Mouse (Mus musculus) midbrain, postnatal 0 days (tissue): ENCODE results near the gene Rac1. TPM values are rescaled to one million over a fixed set of nuclear protein-coding genes. Genes with fewer than 3 reads are reported as not detected.

Source experiments
- ATAC-seq: fragments of 200-750 bp; cut with Nextera tagmentation; 2 replicates; pipeline ENCODE4 v1.8.0; 2017; ENCODE audit warnings: moderate number of reproducible peaks, mild to moderate bottlenecking, moderate TSS enrichment, moderate library complexity; ENCODE audit not compliant: low FRiP score
- DNase-seq: peaks from one replicate; pipeline ENCODE4 v3.0.0-alpha.2; 2015; ENCODE audit warnings: low spot score
- H3K27ac ChIP-seq: fragments of 300-500 bp; sonication (generic); 2 replicates; pipeline ENCODE4 v1.5.1; 2014; ENCODE audit warnings: low read depth, mild to moderate bottlenecking, low read length, mixed read lengths
- H3K27me3 ChIP-seq: fragments of 300-500 bp; sonication (generic); 2 replicates; pipeline ENCODE4 v1.6.1; 2014; ENCODE audit warnings: low read length, control low read depth, mixed read lengths; ENCODE audit not compliant: insufficient read depth
- H3K36me3 ChIP-seq: fragments of 300-500 bp; sonication (generic); 2 replicates; pipeline ENCODE4 v1.6.1; 2014; ENCODE audit warnings: low read length, control low read depth, mixed read lengths; ENCODE audit not compliant: insufficient read depth
- H3K4me1 ChIP-seq: fragments of 300-500 bp; sonication (generic); 2 replicates; pipeline ENCODE4 v1.6.1; 2014; ENCODE audit warnings: mild to moderate bottlenecking, control low read depth, antibody characterized with exemption, low read length, mixed read lengths; ENCODE audit not compliant: insufficient read depth
- H3K4me2 ChIP-seq: fragments of 300-500 bp; sonication (generic); 2 replicates; pipeline ENCODE4 v1.6.1; 2014; ENCODE audit warnings: low read depth, mild to moderate bottlenecking, low read length, mixed read lengths; ENCODE audit not compliant: poor library complexity, severe bottlenecking
- H3K4me3 ChIP-seq: fragments of 300-500 bp; sonication (generic); 2 replicates; pipeline ENCODE4 v1.5.1; 2014; ENCODE audit warnings: low read depth, mild to moderate bottlenecking, low read length, moderate library complexity
- H3K9ac ChIP-seq: fragments of 300-500 bp; sonication (generic); replicated peaks from 2 replicates; pipeline ENCODE4 v1.6.1; 2014; ENCODE audit warnings: mild to moderate bottlenecking, low read length, moderate library complexity, mixed read lengths; ENCODE audit not compliant: poor library complexity, severe bottlenecking
- H3K9me3 ChIP-seq: fragments of 300-500 bp; sonication (generic); 2 replicates; pipeline ENCODE4 v1.6.1; 2016; ENCODE audit warnings: low read length, control low read depth
- CTCF ChIP-seq: IDR thresholded peaks from 2 replicates; pipeline ENCODE4 v1.5.1; 2016; ENCODE audit warnings: antibody characterized with exemption, mild to moderate bottlenecking
- WGBS: fragments of 180-500 bp; shearing (Covaris S2); extraction: QIAGEN DNeasy Blood & Tissue Kit; methylation state at CpG from one replicate; pipeline ENCODE4 v1.1.7; 2014; 5-methylcytosine and 5-hydroxymethylcytosine counted together
- polyA plus RNA-seq: library from polyadenylated mRNA; unstranded; fragments of >200 nt; fragmentation: Nextera tagmentation; extraction: Ambion mirVana; gene quantifications from 2 replicates; pipeline ENCODE4 v1.2.1, GENCODE M21; 2015
- total RNA-seq: library from RNA; depleted of rRNA; stranded (reverse); fragments of >200 nt; gene quantifications from 2 replicates; pipeline ENCODE4 v1.2.3, GENCODE M21; 2014

Rac1 gene
- total and polyA plus RNA-seq, 2 experiments from 2014 or later: 194 to 451 TPM

DNA sequence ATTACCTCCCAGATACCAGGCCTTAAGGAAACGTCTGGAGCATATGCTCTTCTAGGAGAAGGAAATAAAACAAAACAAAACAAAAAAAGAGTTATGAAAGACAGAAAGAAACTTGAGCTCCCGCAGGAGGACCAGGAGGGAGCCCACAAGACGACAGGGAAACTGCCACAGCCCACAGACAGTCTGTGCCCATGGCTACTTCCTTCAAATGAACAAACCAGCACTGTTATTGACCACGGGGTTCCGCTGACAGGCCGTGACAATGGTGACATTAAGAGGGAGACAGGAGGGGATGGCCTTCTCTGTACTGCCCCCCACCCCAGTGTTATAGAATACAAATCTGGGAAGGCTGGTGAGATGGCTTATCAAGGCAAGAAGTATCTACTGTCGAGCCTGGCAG, 2.9 kb upstream of the Rac1 start:
- DNase-seq: no peak
- no peak overlapping the region for H3K27ac ChIP-seq
- H3K4me3 ChIP-seq: no peak overlapping the region
- 61% methylated on average over 7 of the region's 7 CpGs for WGBS
- peaks cover 6% of the 10 kb centered on the region for H3K4me1 ChIP-seq
- H3K27me3 ChIP-seq: no peaks in the 10 kb centered on the region
- no peaks in the 10 kb centered on the region for H3K9me3 ChIP-seq
- no peak for TF ChIP-seq CTCF
- no peak overlapping the region for H3K4me2 ChIP-seq
- no peak for ATAC-seq
- H3K36me3 ChIP-seq: no peaks in the 10 kb centered on the region
- no peak overlapping the region for H3K9ac ChIP-seq

DNA sequence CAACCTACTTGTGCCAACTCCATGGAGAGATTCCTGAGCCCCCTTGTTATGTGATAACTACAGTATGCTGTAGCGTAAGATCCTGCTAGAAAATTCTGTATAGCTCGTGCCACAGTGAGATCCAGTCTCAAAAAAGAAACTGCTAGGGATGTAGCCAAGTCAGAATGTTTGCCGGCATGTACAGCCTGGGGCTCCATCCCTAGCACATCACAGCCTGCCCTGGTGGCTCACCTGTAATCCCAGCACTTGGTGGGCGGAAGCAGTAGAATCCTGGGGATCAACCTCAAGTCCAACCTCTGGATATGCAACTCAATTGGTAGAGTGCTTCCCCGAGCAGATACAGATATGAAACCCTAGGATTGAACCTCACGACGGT, 460 bp upstream of the Rac1 start:
- peak overlapping the region; percentile 77 for H3K9ac ChIP-seq
- no peaks in the 10 kb centered on the region for H3K27me3 ChIP-seq
- H3K9me3 ChIP-seq: no peaks in the 10 kb centered on the region
- peak overlapping the region; percentile 69 for H3K4me3 ChIP-seq
- peak overlapping the region; percentile 86 for H3K27ac ChIP-seq
- TF ChIP-seq CTCF: no peak
- 16% methylated on average over 7 of the region's 7 CpGs for WGBS
- no peaks in the 10 kb centered on the region for H3K36me3 ChIP-seq
- peaks cover 14% of the 10 kb centered on the region for H3K4me1 ChIP-seq
- peak; percentile 50; the same call in 1 of the 2 replicates for ATAC-seq
- no peak for DNase-seq
- peak overlapping the region; percentile 78 for H3K4me2 ChIP-seq

DNA sequence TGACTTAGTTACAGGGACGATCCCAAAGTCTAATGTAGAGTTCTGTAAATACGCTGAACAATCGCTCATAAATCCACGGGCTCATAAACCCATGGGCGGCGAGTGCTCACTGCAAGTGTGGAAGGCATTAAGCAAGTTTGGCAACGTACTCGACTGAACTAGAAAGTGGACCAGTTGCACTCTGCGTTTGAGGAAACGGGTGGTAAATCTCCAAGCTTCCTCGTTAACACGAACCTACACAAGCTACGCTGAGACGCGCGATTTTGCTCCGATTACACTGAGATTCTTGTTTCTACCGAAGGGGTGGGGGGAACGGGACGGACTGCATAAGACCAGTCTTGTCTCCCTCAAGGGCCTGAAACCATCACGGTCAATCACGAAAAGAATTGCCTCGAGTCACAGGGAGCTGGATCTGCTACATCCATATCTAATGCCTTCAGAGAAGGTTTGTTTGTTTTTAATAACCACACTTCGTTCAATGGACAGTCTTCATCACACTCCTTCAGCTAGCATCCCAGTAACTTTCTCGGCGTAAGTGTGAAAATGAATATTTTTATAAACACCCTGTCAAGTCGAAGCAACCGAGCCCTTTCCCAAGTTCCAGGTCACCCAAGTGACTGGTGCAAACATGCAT, 1.0 kb downstream of the Rac1 start:
- Histone ChIP-seq H3K27ac (peak overlapping the region; percentile 86), H3K36me3 (no peaks in the 10 kb centered on the region), H3K27me3 (no peaks in the 10 kb centered on the region), H3K9me3 (no peaks in the 10 kb centered on the region), H3K4me2 (peak overlapping the region; percentile 78), H3K9ac (peak overlapping the region; percentile 77), H3K4me1 (peaks cover 14% of the 10 kb centered on the region), H3K4me3 (peak overlapping the region; percentile 69)
- TF ChIP-seq CTCF: no peak
- ATAC-seq: no peak
- peak; percentile 46 for DNase-seq
- 7% methylated on average over 28 of the region's 28 CpGs for WGBS

DNA sequence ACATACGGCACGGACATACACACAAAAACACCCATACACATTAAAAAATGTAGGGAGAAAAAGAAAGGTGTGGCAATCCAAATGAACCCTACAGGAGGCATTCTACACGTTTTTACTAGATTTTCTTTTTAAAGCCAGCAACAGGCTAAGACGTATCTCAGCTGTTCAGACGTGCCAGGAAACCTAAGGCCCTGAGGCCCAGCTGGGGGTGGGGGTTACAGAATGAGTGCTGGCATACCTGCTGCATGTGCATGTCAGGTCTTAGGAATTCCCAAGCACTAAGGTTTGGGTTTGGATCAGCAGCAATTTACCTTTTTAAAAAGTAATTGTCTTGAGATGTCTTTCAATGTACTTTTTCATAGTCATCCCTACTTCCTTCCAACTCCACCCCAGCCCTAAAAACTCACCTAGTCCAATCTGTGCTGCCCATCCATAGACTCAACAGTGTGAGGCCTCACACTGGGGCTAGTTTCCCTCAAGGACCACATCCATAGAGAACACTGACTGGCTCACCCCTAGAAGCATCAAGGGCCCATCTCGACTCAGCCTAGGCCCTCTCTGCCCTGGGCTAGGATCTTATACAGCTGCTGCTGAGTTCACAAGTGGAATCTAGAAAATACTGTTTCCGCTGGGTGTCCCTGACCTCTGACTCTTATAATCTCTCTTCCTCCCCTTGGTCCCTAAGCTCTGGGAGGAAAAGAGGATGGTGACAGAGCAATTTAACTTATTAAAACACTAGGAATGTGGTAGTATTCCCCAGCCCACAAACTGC, 2.2 kb downstream of the Rac1 start:
- peak overlapping the region; percentile 69 for H3K4me3 ChIP-seq
- no peak for TF ChIP-seq CTCF
- H3K36me3 ChIP-seq: no peaks in the 10 kb centered on the region
- 0 out of 2 replicates have a peak overlapping the region, but pooled peaks have one; percentile 77 for H3K9ac ChIP-seq
- DNase-seq (no peak), ATAC-seq (no peak)
- H3K4me2 ChIP-seq: peak overlapping the region; percentile 78
- H3K27me3 ChIP-seq: no peaks in the 10 kb centered on the region
- H3K4me1 ChIP-seq: peaks cover 14% of the 10 kb centered on the region
- WGBS: 61% methylated on average over 7 of the region's 7 CpGs
- H3K9me3 ChIP-seq: no peaks in the 10 kb centered on the region
- H3K27ac ChIP-seq: no peak overlapping the region

DNA sequence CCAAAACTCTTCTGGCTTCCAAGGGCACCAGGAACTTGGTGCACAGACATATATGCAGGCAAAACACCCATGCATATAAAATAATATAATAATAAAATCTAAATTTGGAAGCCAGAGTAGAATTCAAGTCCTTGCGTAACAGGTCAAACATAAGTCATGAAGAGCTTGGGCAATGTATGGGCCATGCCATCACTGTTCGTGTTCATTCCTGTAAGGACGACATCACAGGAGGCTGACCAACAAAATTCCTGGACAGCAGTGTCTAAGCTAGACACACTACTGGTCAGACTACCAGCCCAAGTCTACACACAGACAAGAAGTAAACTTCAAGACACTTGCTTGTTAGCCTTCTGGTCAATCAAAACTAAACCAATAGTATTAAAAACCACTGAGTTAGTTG, 5.0 kb downstream of the Rac1 start:
- ATAC-seq: no peak
- H3K27me3 ChIP-seq: no peaks in the 10 kb centered on the region
- H3K4me2 ChIP-seq: no peak overlapping the region
- peaks cover 14% of the 10 kb centered on the region for H3K4me1 ChIP-seq
- no peak overlapping the region for H3K9ac ChIP-seq
- no peak for DNase-seq
- H3K4me3 ChIP-seq: no peak overlapping the region
- no peak for TF ChIP-seq CTCF
- WGBS: 95% methylated on average over 3 of the region's 3 CpGs
- H3K9me3 ChIP-seq: no peaks in the 10 kb centered on the region
- H3K36me3 ChIP-seq: no peaks in the 10 kb centered on the region
- H3K27ac ChIP-seq: no peak overlapping the region

DNA sequence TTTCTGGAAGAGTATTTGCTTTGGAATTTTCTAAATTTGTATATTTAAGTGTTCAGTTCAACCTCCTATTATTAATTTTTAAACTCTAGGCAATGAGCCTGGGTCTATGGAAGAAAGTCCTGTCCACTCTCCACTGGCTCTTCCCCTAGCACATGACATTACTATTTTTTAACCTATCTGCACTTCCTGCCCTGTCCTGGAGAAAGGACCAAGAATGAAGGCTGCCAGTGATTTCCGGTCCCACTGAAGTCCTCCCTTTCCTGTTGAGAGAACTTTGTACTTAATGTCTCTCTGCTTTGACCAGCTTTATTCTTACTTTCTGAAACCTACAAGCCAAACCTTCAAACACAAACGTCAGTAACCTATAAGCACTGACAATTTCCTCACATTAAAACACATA, 7.4 kb downstream of the Rac1 start:
- no peak for TF ChIP-seq CTCF
- Histone ChIP-seq H3K4me2 (no peak overlapping the region), H3K4me1 (peaks cover 6% of the 10 kb centered on the region; the same call in 1 of the 2 replicates), H3K4me3 (no peak overlapping the region), H3K27me3 (no peaks in the 10 kb centered on the region), H3K27ac (no peak overlapping the region), H3K36me3 (peaks cover 4% of the 10 kb centered on the region; the same call in 1 of the 2 replicates), H3K9ac (no peak overlapping the region), H3K9me3 (no peaks in the 10 kb centered on the region)
- ATAC-seq: no peak
- 85% methylated on average over 2 of the region's 2 CpGs for WGBS
- DNase-seq: no peak
